18 mouse cellular contexts compared by ENCODE assay signal in the genomic region with DNA sequence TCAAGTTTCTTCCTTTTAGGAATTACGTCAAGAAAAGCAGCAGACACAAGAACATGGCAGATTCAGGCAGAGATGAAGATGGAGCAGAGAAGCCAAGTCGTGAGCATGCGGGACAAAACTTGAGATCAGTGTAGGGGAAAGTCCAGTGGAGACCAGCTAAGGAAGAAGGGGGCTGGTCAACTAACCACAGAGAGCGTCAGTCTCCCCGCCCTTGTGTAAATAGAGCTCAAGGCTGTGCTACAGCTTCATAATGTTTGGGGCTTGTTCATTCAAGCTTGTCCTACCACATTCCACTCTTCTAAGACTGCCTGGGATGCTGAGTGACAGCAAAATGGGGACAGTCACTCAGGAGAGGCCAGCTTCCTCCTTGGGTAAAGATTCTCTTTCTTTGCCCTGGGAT.
DNase-seq lines count a peak whose midpoint lies in the region; ATAC-seq and TF ChIP-seq lines count a peak whose summit lies in the region.
"Had no signal": no experiment of that assay in that cellular context is flagged by ENCODE, and none has a peak within 500 bp of the region (broad histone marks: within the 10 kb centered on the region; RNA-seq: fewer than 3 reads in every experiment).

No protein-coding gene starts in this region.

- H3K27me3 ChIP-seq in hindbrain, embryonic 10.5 days (ENCODE audit: insufficient read depth, poor library complexity, severe bottlenecking), result no peaks in the 10 kb centered on the region
- H3K27me3 ChIP-seq in hindbrain, embryonic 16.5 days (replicated peaks; ENCODE audit: control insufficient read depth, insufficient read depth, low read length), result no peaks in the 10 kb centered on the region
- H3K27me3 ChIP-seq in CH12.LX (replicated peaks), result no peaks in the 10 kb centered on the region
- H3K27me3 ChIP-seq in kidney, embryonic 14.5 days (ENCODE audit: control insufficient read depth, insufficient read depth, low read length), result no peaks in the 10 kb centered on the region
- no peaks in the 10 kb centered on the region for H3K27me3 ChIP-seq in stomach, embryonic 14.5 days (ENCODE audit: control insufficient read depth, insufficient read depth, low read length)
- H3K27me3 ChIP-seq: embryonic facial prominence, embryonic 13.5 days; heart, embryonic 13.5 days had no signal

- in situ Hi-C loops in CH12.LX (cut with MboI; ENCODE audit: low pct_ligation_motif_present, low pct_unique_long_range_greater_than_20kb, low sequenced_read_pairs), result no loop called here

- no peak overlapping the region for H3K4me2 ChIP-seq in hindbrain, embryonic 16.5 days (ENCODE audit: low read length)
- peak overlapping the region; percentile 12; the same call in 1 of the 2 replicates for H3K4me2 ChIP-seq in CH12.LX (ENCODE audit: insufficient read depth, low read depth, poor library complexity, severe bottlenecking)
- H3K4me2 ChIP-seq in kidney, embryonic 14.5 days (replicated peaks; ENCODE audit: low read depth, low read length), result no peak overlapping the region
- H3K4me2 ChIP-seq in stomach, embryonic 14.5 days (replicated peaks; ENCODE audit: low read depth, low read length), result no peak overlapping the region
- H3K4me2 ChIP-seq: embryonic facial prominence, embryonic 13.5 days; heart, embryonic 13.5 days had no signal

- no peak overlapping the region for H3K9ac ChIP-seq in hindbrain, embryonic 16.5 days (ENCODE audit: low read depth, low read length)
- no peak overlapping the region for H3K9ac ChIP-seq in CH12.LX (ENCODE audit: insufficient read depth, low read depth)
- H3K9ac ChIP-seq in kidney, embryonic 14.5 days (ENCODE audit: low read depth, low read length), result no peak overlapping the region
- H3K9ac ChIP-seq in stomach, embryonic 14.5 days (replicated peaks; ENCODE audit: low read depth, low read length), result no peak overlapping the region
- H3K9ac ChIP-seq: embryonic facial prominence, embryonic 13.5 days; heart, embryonic 13.5 days; liver, embryonic 14.5 days had no signal

- H3K4me3 ChIP-seq in hindbrain, embryonic 10.5 days, result no peak overlapping the region
- H3K4me3 ChIP-seq in hindbrain, embryonic 16.5 days (ENCODE audit: low read length), result no peak overlapping the region
- H3K4me3 ChIP-seq in CH12.LX (replicated peaks in 1 of 3; ENCODE audit: low read depth in 2 of 3, low read length in 2 of 3, poor library complexity in 1 of 3), result peak overlapping the region in 1 of 3 experiments; percentile 44
- no peak overlapping the region for H3K4me3 ChIP-seq in kidney, embryonic 14.5 days (ENCODE audit: low read length)
- no peak overlapping the region for H3K4me3 ChIP-seq in stomach, embryonic 14.5 days (ENCODE audit: low read depth, low read length)
- H3K4me3 ChIP-seq: embryonic facial prominence, embryonic 13.5 days; heart, embryonic 13.5 days had no signal

- no peak for TF ChIP-seq POLR2A in CH12.LX (IDR thresholded peaks at IDR 0.05; ENCODE audit: low read depth, low read length)

- 40% methylated on average over 5 of the region's 5 CpGs for WGBS in hindbrain, embryonic 10.5 days
- WGBS in hindbrain, embryonic 16.5 days, result 60% methylated on average over 5 of the region's 5 CpGs
- WGBS in kidney, embryonic 14.5 days, result 57% methylated on average over 5 of the region's 5 CpGs
- WGBS in stomach, embryonic 14.5 days, result 74% methylated on average over 5 of the region's 5 CpGs

- no peak for TF ChIP-seq EP300 in CH12.LX (IDR thresholded peaks at IDR 0.05; ENCODE audit: low read length)

- dilution Hi-C loops in CH12.LX (cut with MboI; ENCODE audit: extremely low pct_ligation_motif_present, extremely low pct_unique_long_range_greater_than_20kb, low sequenced_read_pairs), result no loop called here

- no peak for DNase-seq in hindbrain, embryonic 10.5 days (ENCODE audit: low spot score)
- DNase-seq in CH12.LX (ENCODE audit: extremely low read depth), result peak; percentile 47
- no peak for DNase-seq in frontal cortex, postnatal 25 days (ENCODE audit: low spot score in 2 of 2)
- DNase-seq: adrenal gland, adult 2 months; cerebellum, adult 11-12 months; layer of hippocampus, postnatal 36 days; thymus, adult 2 months had no signal

- no peak for ATAC-seq in hindbrain, embryonic 16.5 days
- peak; percentile 66; the same call in 1 of the 2 replicates for ATAC-seq in kidney, embryonic 14.5 days (ENCODE audit: low FRiP score, low TSS enrichment)
- peak; percentile 23; the same call in 1 of the 2 replicates for ATAC-seq in stomach, embryonic 14.5 days (ENCODE audit: insufficient number of reproducible peaks, insufficient read depth, low FRiP score, low read depth)
- no peak for ATAC-seq in activated CD4-positive, CD25-positive, alpha-beta regulatory T cell, adult 4 months
- ATAC-seq in megakaryocyte progenitor cell, adult 5-6 weeks (replicated peaks; ENCODE audit: poor library complexity), result no peak
- ATAC-seq: inflammation-experienced regulatory T-cells, adult 6 months; midbrain, embryonic 16.5 days had no signal

- no peaks in the 10 kb centered on the region for H3K36me3 ChIP-seq in hindbrain, embryonic 10.5 days
- no peaks in the 10 kb centered on the region for H3K36me3 ChIP-seq in hindbrain, embryonic 16.5 days (ENCODE audit: control insufficient read depth, insufficient read depth, low read length)
- peaks cover 0 to 1% of the 10 kb centered on the region in 2 experiments for H3K36me3 ChIP-seq in CH12.LX (replicated peaks in 1 of 2; ENCODE audit: control insufficient read depth in 1 of 2, insufficient read depth in 1 of 2, low read length in 1 of 2)
- no peaks in the 10 kb centered on the region for H3K36me3 ChIP-seq in kidney, embryonic 14.5 days (ENCODE audit: control insufficient read depth, insufficient read depth, low read length)
- H3K36me3 ChIP-seq in stomach, embryonic 14.5 days (ENCODE audit: control insufficient read depth, insufficient read depth, low read length), result no peaks in the 10 kb centered on the region
- H3K36me3 ChIP-seq: embryonic facial prominence, embryonic 13.5 days; heart, embryonic 13.5 days had no signal

- H3K9me3 ChIP-seq in hindbrain, embryonic 10.5 days, result no peaks in the 10 kb centered on the region
- H3K9me3 ChIP-seq in hindbrain, embryonic 16.5 days (ENCODE audit: control insufficient read depth, low read length), result no peaks in the 10 kb centered on the region
- H3K9me3 ChIP-seq in CH12.LX (replicated peaks; ENCODE audit: low read length), result peaks cover 8% of the 10 kb centered on the region
- no peaks in the 10 kb centered on the region for H3K9me3 ChIP-seq in kidney, embryonic 14.5 days (ENCODE audit: control insufficient read depth, low read length)
- no peaks in the 10 kb centered on the region for H3K9me3 ChIP-seq in stomach, embryonic 14.5 days (ENCODE audit: control insufficient read depth, low read depth, low read length)
- H3K9me3 ChIP-seq: embryonic facial prominence, embryonic 13.5 days had no signal

- TF ChIP-seq RAD21 in CH12.LX (IDR thresholded peaks at IDR 0.05; ENCODE audit: low read depth, low read length), result no peak; the same call in 1 of the 2 replicates

- H3K4me1 ChIP-seq in hindbrain, embryonic 10.5 days (replicated peaks), result peaks cover 30% of the 10 kb centered on the region
- H3K4me1 ChIP-seq in hindbrain, embryonic 16.5 days (ENCODE audit: control insufficient read depth, insufficient read depth, low read depth, low read length), result no peaks in the 10 kb centered on the region
- peaks cover 11 to 23% of the 10 kb centered on the region in 2 experiments for H3K4me1 ChIP-seq in CH12.LX (ENCODE audit: control insufficient read depth in 1 of 2, insufficient read depth in 2 of 2)
- peaks cover 12% of the 10 kb centered on the region; the same call in 1 of the 2 replicates for H3K4me1 ChIP-seq in kidney, embryonic 14.5 days (ENCODE audit: control insufficient read depth, insufficient read depth, low read length)
- H3K4me1 ChIP-seq in stomach, embryonic 14.5 days (ENCODE audit: control insufficient read depth, insufficient read depth, low read length), result 0 out of 2 replicates have a peak, but pooled peaks cover 4% of the 10 kb centered on the region

- TF ChIP-seq CTCF in CH12.LX (conservative IDR thresholded peaks at IDR 0.05 in 1 of 2, IDR thresholded peaks at IDR 0.05 in 1 of 2; ENCODE audit: low read depth in 2 of 2, low read length in 2 of 2), result no peak

- no peaks in the 10 kb centered on the region for H3K79me2 ChIP-seq in CH12.LX (replicated peaks; ENCODE audit: control insufficient read depth, extremely low read depth, insufficient read depth, poor library complexity, severe bottlenecking)

- H3K27ac ChIP-seq in hindbrain, embryonic 10.5 days, result peak overlapping the region; percentile 42; the same call in 1 of the 2 replicates
- no peak overlapping the region for H3K27ac ChIP-seq in hindbrain, embryonic 16.5 days (ENCODE audit: low read depth, low read length)
- H3K27ac ChIP-seq in CH12.LX (ENCODE audit: insufficient read depth, low read depth), result no peak overlapping the region
- H3K27ac ChIP-seq in kidney, embryonic 14.5 days (ENCODE audit: low read depth, low read length), result peak overlapping the region; percentile 59; the same call in 1 of the 2 replicates
- H3K27ac ChIP-seq in stomach, embryonic 14.5 days (ENCODE audit: low read length), result peak overlapping the region; percentile 16; the same call in 1 of the 2 replicates
- H3K27ac ChIP-seq: embryonic facial prominence, embryonic 13.5 days; heart, embryonic 13.5 days; liver, embryonic 14.5 days; macrophage had no signal

TF ChIP-seq in CH12.LX, 34 proteins besides CTCF, POLR2A, EP300 and RAD21:
- TF ChIP-seq E2F4 (IDR thresholded peaks at IDR 0.05; ENCODE audit: insufficient replicate concordance, low read depth, low read length) (no peak), TCF12 (IDR thresholded peaks at IDR 0.05; ENCODE audit: low read depth, low read length) (0 out of 2 replicates have a peak, but pooled peaks have one; percentile 28), NRF1 (IDR thresholded peaks at IDR 0.05; ENCODE audit: low read depth, low read length) (0 out of 2 replicates have a peak, but pooled peaks have one; percentile 34), ETS1 (conservative IDR thresholded peaks at IDR 0.05; ENCODE audit: low read depth, low read length) (peak; percentile 29), USF2 (conservative IDR thresholded peaks at IDR 0.05; ENCODE audit: low read depth, low read length) (no peak), MYC (IDR thresholded peaks at IDR 0.05; ENCODE audit: low read depth, low read length) (no peak)

Comparison
In these comparisons a context has a peak if more than half of its experiments do, and no peak if none do; other contexts are left out.
1. H3K27ac ChIP-seq: peak in hindbrain, embryonic 10.5 days (single experiment), kidney, embryonic 14.5 days (single experiment) and stomach, embryonic 14.5 days (single experiment); none in hindbrain, embryonic 16.5 days (single experiment) and CH12.LX (single experiment).
2. ATAC-seq: peak in kidney, embryonic 14.5 days (single experiment) and stomach, embryonic 14.5 days (single experiment); none in hindbrain, embryonic 16.5 days (single experiment), activated CD4-positive, CD25-positive, alpha-beta regulatory T cell, adult 4 months (single experiment) and megakaryocyte progenitor cell, adult 5-6 weeks (single experiment).